8 mouse cellular contexts compared by ENCODE assay signal in genomic region chr12:100187756-100188430, GRCm38 (mm10). TPM values are rescaled to one million over a fixed set of nuclear protein-coding genes. Genes with fewer than 3 reads are reported as not detected.
DNase-seq lines count a peak whose midpoint lies in the region; ATAC-seq and TF ChIP-seq lines count a peak whose summit lies in the region.

No protein-coding gene starts in this region.

- H3K9ac ChIP-seq in hindbrain, embryonic 11.5 days (ENCODE audit: low read depth, low read length) = peak overlapping the region; percentile 90
- peak overlapping the region; percentile 73 for H3K9ac ChIP-seq in limb, embryonic 14.5 days (ENCODE audit: low read depth, low read length, severe bottlenecking)

- H3K27me3 ChIP-seq in hindbrain, embryonic 11.5 days (ENCODE audit: control insufficient read depth, insufficient read depth, low read length) = no peaks in the 10 kb centered on the region
- H3K27me3 ChIP-seq in limb, embryonic 14.5 days (ENCODE audit: control insufficient read depth, insufficient read depth, low read length) = no peaks in the 10 kb centered on the region
- no peaks in the 10 kb centered on the region for H3K27me3 ChIP-seq in myocyte (ENCODE audit: control insufficient read depth, insufficient read depth, insufficient read length)

- 2% methylated on average over 29 of the region's 29 CpGs for WGBS in hindbrain, embryonic 11.5 days
- WGBS in limb, embryonic 14.5 days = 2% methylated on average over 29 of the region's 29 CpGs

- no peaks in the 10 kb centered on the region for H3K36me3 ChIP-seq in hindbrain, embryonic 11.5 days (ENCODE audit: control insufficient read depth, insufficient read depth, low read length)
- no peaks in the 10 kb centered on the region for H3K36me3 ChIP-seq in limb, embryonic 14.5 days (ENCODE audit: control insufficient read depth, insufficient read depth, low read length)
- no peaks in the 10 kb centered on the region for H3K36me3 ChIP-seq in myocyte (ENCODE audit: control insufficient read depth, insufficient read depth)

- no peaks in the 10 kb centered on the region for H3K4me1 ChIP-seq in hindbrain, embryonic 11.5 days (replicated peaks; ENCODE audit: control insufficient read depth, insufficient read depth, low read length)
- peaks cover 13% of the 10 kb centered on the region; the same call in 1 of the 2 replicates for H3K4me1 ChIP-seq in limb, embryonic 14.5 days (ENCODE audit: control insufficient read depth, insufficient read depth, low read length)

- H3K9me3 ChIP-seq in hindbrain, embryonic 11.5 days (ENCODE audit: control insufficient read depth, low read length) = no peaks in the 10 kb centered on the region
- H3K9me3 ChIP-seq in limb, embryonic 14.5 days (ENCODE audit: control insufficient read depth, low read length) = no peaks in the 10 kb centered on the region

- ATAC-seq in CD4-positive, CD25-positive, alpha-beta regulatory T cell, adult 4 months = no peak
- no peak for ATAC-seq in hindbrain, embryonic 11.5 days (ENCODE audit: low FRiP score)
- ATAC-seq in limb, embryonic 14.5 days (ENCODE audit: low FRiP score, low read depth) = no peak

- TF ChIP-seq POLR2A in limb, embryonic 14.5 days (IDR thresholded peaks at IDR 0.05; ENCODE audit: borderline replicate concordance, extremely low read depth, insufficient read depth, insufficient read length) = peak; percentile 6; the same call in 1 of the 2 replicates
- peak; percentile 3 for TF ChIP-seq POLR2A in myocyte (IDR thresholded peaks at IDR 0.05; ENCODE audit: insufficient read length, low read depth)

- H3K4me2 ChIP-seq in hindbrain, embryonic 11.5 days (replicated peaks; ENCODE audit: low read depth, low read length) = peak overlapping the region; percentile 71
- H3K4me2 ChIP-seq in limb, embryonic 14.5 days (replicated peaks; ENCODE audit: low read depth, low read length, severe bottlenecking) = peak overlapping the region; percentile 94
- peak overlapping the region; percentile 83 for H3K4me2 ChIP-seq in myocyte (ENCODE audit: low read depth)

- H3K4me3 ChIP-seq in hindbrain, embryonic 11.5 days (ENCODE audit: low read depth, low read length) = peak overlapping the region; percentile 61
- peak overlapping the region; percentile 68 for H3K4me3 ChIP-seq in limb, embryonic 14.5 days (replicated peaks; ENCODE audit: low read length)
- H3K4me3 ChIP-seq in myocyte = peak overlapping the region; percentile 78

- no peaks in the 10 kb centered on the region for H3K79me2 ChIP-seq in myocyte (ENCODE audit: control insufficient read depth, insufficient read depth)

- H3ac ChIP-seq in myocyte (ENCODE audit: control insufficient read depth, insufficient read length) = peak overlapping the region; percentile 13

- H3K27ac ChIP-seq in hindbrain, embryonic 11.5 days (ENCODE audit: low read depth, low read length) = peak overlapping the region; percentile 97
- H3K27ac ChIP-seq in limb, embryonic 14.5 days (replicated peaks; ENCODE audit: low read depth, low read length) = peak overlapping the region; percentile 100

- DNase-seq in CD4-positive, CD25-positive, alpha-beta regulatory T cell, adult 2 months (ENCODE audit: low read depth, low spot score) = peak; percentile 57
- peak; percentile 40 for DNase-seq in urinary bladder, adult 2 months (ENCODE audit: low spot score)
- no peak for DNase-seq in urinary bladder, postnatal 4 days (ENCODE audit: low spot score in 2 of 2)
- DNase-seq in hindbrain, embryonic 11.5 days (ENCODE audit: low spot score) = no peak
- DNase-seq in limb, embryonic 14.5 days (ENCODE audit: low spot score) = peak; percentile 23
- no peak for DNase-seq in yolk sac, embryonic 10.5 days (ENCODE audit: low spot score)

TF ChIP-seq in myocyte, 11 proteins besides CTCF, POLR2A, EP300 and RAD21:
- no peak for TF ChIP-seq REST (IDR thresholded peaks at IDR 0.05; ENCODE audit: insufficient read depth, insufficient read length)
- no peak for TF ChIP-seq TCF3 (IDR thresholded peaks at IDR 0.05; ENCODE audit: insufficient read length, low read depth)
- TF ChIP-seq POLR2AphosphoS2 (IDR thresholded peaks at IDR 0.05; ENCODE audit: insufficient read length, low read depth) = no peak
- no peak for TF ChIP-seq SRF (IDR thresholded peaks at IDR 0.05; ENCODE audit: control insufficient read depth, insufficient read length, low read depth)
- no peak for TF ChIP-seq MAX (IDR thresholded peaks at IDR 0.05; ENCODE audit: low read depth)
- no peak for TF ChIP-seq TCF12 (IDR thresholded peaks at IDR 0.05; ENCODE audit: insufficient read depth, poor library complexity, severe bottlenecking)
- no peak for TF ChIP-seq E2F4 (IDR thresholded peaks at IDR 0.05; ENCODE audit: insufficient read depth)
- TF ChIP-seq USF1 (IDR thresholded peaks at IDR 0.05; ENCODE audit: low read depth) = no peak
- no peak for TF ChIP-seq MYOD1 (IDR thresholded peaks at IDR 0.05; ENCODE audit: control insufficient read depth in 1 of 3, insufficient read length in 2 of 3, low read depth in 2 of 3)
- no peak for TF ChIP-seq CEBPB (IDR thresholded peaks at IDR 0.05; ENCODE audit: insufficient read depth, poor library complexity, severe bottlenecking)
- TF ChIP-seq MYOG (IDR thresholded peaks at IDR 0.05; ENCODE audit: control insufficient read depth in 1 of 3, insufficient read depth in 1 of 3, insufficient read length in 2 of 3, low read depth in 2 of 3) = no peak

RNA-seq across cellular contexts. Expression of gene Calm1, which starts 11.3 kb away (rescaled TPM):
- polyA plus RNA-seq in CD4-positive, CD25-positive, alpha-beta regulatory T cell, adult 4 months (2017; shearing (Covaris generic)) = 1,000 to 10,000 TPM; 1,192 to 2,031 TPM
- polyA plus RNA-seq in urinary bladder, adult 2 months (2012; rRNA removed) = 289 and 307 TPM in 2 replicates
- 1,456 and 1,584 TPM in 2 replicates for polyA plus RNA-seq in hindbrain, embryonic 11.5 days (2014; fragmentation: Nextera tagmentation; extraction: Ambion mirVana)
- polyA plus RNA-seq in limb, embryonic 14.5 days (2012; rRNA removed) = 306 and 318 TPM in 2 replicates
- polyA plus RNA-seq in limb, embryonic 14.5 days (2014; fragmentation: Nextera tagmentation; extraction: Ambion mirVana) = 1,221 and 1,299 TPM in 2 replicates
- polyA plus RNA-seq in myocyte (2012; fragmentation: generic; extraction: Trizol) = 385 TPM

RNA-seq across cellular contexts. Expression of gene Nrde2, which starts 28.4 kb away (rescaled TPM):
- polyA plus RNA-seq in CD4-positive, CD25-positive, alpha-beta regulatory T cell, adult 4 months (2017; shearing (Covaris generic)) = 10 to 100 TPM; 12.6 to 23.3 TPM
- polyA plus RNA-seq in urinary bladder, adult 2 months (2012; rRNA removed) = 10.0 and 12.9 TPM in 2 replicates
- 9.0 and 11.1 TPM in 2 replicates for polyA plus RNA-seq in hindbrain, embryonic 11.5 days (2014; fragmentation: Nextera tagmentation; extraction: Ambion mirVana)
- 12.3 and 13.0 TPM in 2 replicates for polyA plus RNA-seq in limb, embryonic 14.5 days (2012; rRNA removed)
- 12.4 and 14.0 TPM in 2 replicates for polyA plus RNA-seq in limb, embryonic 14.5 days (2014; fragmentation: Nextera tagmentation; extraction: Ambion mirVana)
- polyA plus RNA-seq in myocyte (2012; fragmentation: generic; extraction: Trizol) = 9.3 TPM

Comparison
In these comparisons a context has a peak if more than half of its experiments do, and no peak if none do; other contexts are left out.
1. DNase-seq: peak in CD4-positive, CD25-positive, alpha-beta regulatory T cell, adult 2 months (single experiment), urinary bladder, adult 2 months (single experiment) and limb, embryonic 14.5 days (single experiment); none in urinary bladder, postnatal 4 days (0 of 2), hindbrain, embryonic 11.5 days (single experiment) and yolk sac, embryonic 10.5 days (single experiment).
2. Peak in every context shown above with its lines, with median percentiles within 50 percentile points of each other: H3K4me2 ChIP-seq and H3K4me3 ChIP-seq.